Mouse (Mus musculus) gastrocnemius, adult 2 months (tissue): ENCODE measurements around the gene Ets2. TPM values are rescaled to one million over a fixed set of nuclear protein-coding genes. Genes with fewer than 3 reads are reported as not detected.
A peak's percentile ranks its signal among the peaks of the same experiment; 100 is the strongest.

Experiments
- DNase-seq: peaks from one replicate; pipeline ENCODE4 v3.0.0; 2022
- H3K27ac ChIP-seq: fragments of 200-600 bp; 2 replicates; pipeline ENCODE4 v1.8.1; 2022; ENCODE audit warnings: mild to moderate bottlenecking
- H3K4me3 ChIP-seq: fragments of 200-600 bp; 2 replicates; pipeline ENCODE4 v1.8.1; 2022; ENCODE audit warnings: mild to moderate bottlenecking, moderate library complexity
- CTCF ChIP-seq: fragments of 200-600 bp; IDR thresholded peaks from 2 replicates; pipeline ENCODE4 v1.8.1; 2022; ENCODE audit warnings: antibody characterized with exemption, mild to moderate bottlenecking, moderate library complexity
- intact Hi-C: fragments of 180-260 bp; cut with DNase I; formaldehyde crosslinking; loops from one replicate; pipeline ENCODE4 v1.15.1; 2025
- total RNA-seq, 2 experiments: library from RNA; stranded (reverse); gene quantifications; 2 replicates each; pipeline ENCODE4 v1.2.3; 2021

The Ets2 gene
- total RNA-seq, 2 experiments from 2014 or later, result 22.7 to 41.9 TPM

GRCm38 (mm10) chr16:95741915-95742739 lies 40.3 kb downstream of the Ets2 start:
- intact Hi-C loops, result loop anchor here (5.0 kb wide), 1 partner anchor 40 kb away; the partner anchor contains the start of gene Ets2
- no peak for DNase-seq
- no peak overlapping the region for H3K4me3 ChIP-seq
- no peak for TF ChIP-seq CTCF
- peak overlapping the region; percentile 69 for H3K27ac ChIP-seq

- Histone ChIP-seq H3K4me3 (no peak overlapping the region), H3K27ac (peak overlapping the region; percentile 69)
- intact Hi-C loops, result loop anchor here (5.0 kb wide), 1 partner anchor 40 kb away; the partner anchor contains the start of gene Ets2
- TF ChIP-seq CTCF, result no peak
- DNase-seq, result no peak
Measured at GRCm38 (mm10) chr16:95742740-95743030, 40.8 kb downstream of the Ets2 start.

- DNase-seq, result no peak
- intact Hi-C loops, result loop anchor here (5.0 kb wide), 1 partner anchor 41 kb away; the partner anchor contains the start of gene Ets2
- H3K4me3 ChIP-seq, result no peak overlapping the region
- no peak for TF ChIP-seq CTCF
- H3K27ac ChIP-seq, result peak overlapping the region; percentile 65; the same call in 1 of the 2 replicates
Measured at GRCm38 (mm10) chr16:95743104-95743503, 41.2 kb downstream of the Ets2 start.

- DNase-seq, result no peak
- no peak overlapping the region for H3K4me3 ChIP-seq
- peak overlapping the region; percentile 40 for H3K27ac ChIP-seq
- intact Hi-C loops, result loop anchor here (5.0 kb wide), 1 partner anchor 42 kb away; the partner anchor contains the start of gene Ets2
- TF ChIP-seq CTCF, result no peak
Measured at GRCm38 (mm10) chr16:95744771-95745170, 42.9 kb downstream of the Ets2 start.

- no peak for TF ChIP-seq CTCF
- no peak for DNase-seq
- intact Hi-C loops, result no loop called here
- peak overlapping the region; percentile 48 for H3K27ac ChIP-seq
- no peak overlapping the region for H3K4me3 ChIP-seq
Measured at GRCm38 (mm10) chr16:95745685-95746084, 43.8 kb downstream of the Ets2 start.

- no peak for TF ChIP-seq CTCF
- Histone ChIP-seq H3K4me3 (no peak overlapping the region), H3K27ac (peak overlapping the region; percentile 48)
- no peak for DNase-seq
- intact Hi-C loops, result no loop called here
Measured at GRCm38 (mm10) chr16:95746565-95746964, 44.7 kb downstream of the Ets2 start.

GRCm38 (mm10) chr16:95749291-95750103 lies 47.6 kb downstream of the Ets2 start:
- H3K27ac ChIP-seq, result peak overlapping the region; percentile 75
- intact Hi-C loops, result loop anchor here (5.0 kb wide), 1 partner anchor 108 kb away; no protein-coding TSS in a partner anchor

GRCm38 (mm10) chr16:95750211-95750629 lies 48.3 kb downstream of the Ets2 start:
- peak; percentile 43 for DNase-seq
- H3K27ac ChIP-seq, result peak overlapping the region; percentile 75
- no peak for TF ChIP-seq CTCF
- H3K4me3 ChIP-seq, result peak overlapping the region; percentile 11; the same call in 1 of the 2 replicates
- intact Hi-C loops, result loop anchor here (5.0 kb wide), 1 partner anchor 107 kb away; no protein-coding TSS in a partner anchor

More at GRCm38 (mm10) chr16:95749291-95750103, 47.6 kb downstream of the Ets2 start:
- no peak for TF ChIP-seq CTCF
- peak overlapping the region; percentile 11; the same call in 1 of the 2 replicates for H3K4me3 ChIP-seq
- DNase-seq, result no peak

- H3K27ac ChIP-seq, result peak overlapping the region; percentile 59
- TF ChIP-seq CTCF, result no peak
- no peak for DNase-seq
- intact Hi-C loops, result loop anchor here (5.0 kb wide), 1 partner anchor 105 kb away; no protein-coding TSS in a partner anchor
- H3K4me3 ChIP-seq, result no peak overlapping the region
Measured at GRCm38 (mm10) chr16:95752502-95752901, 50.6 kb downstream of the Ets2 start.

GRCm38 (mm10) chr16:95753295-95753694 lies 51.4 kb downstream of the Ets2 start:
- intact Hi-C loops, result loop anchor here (5.0 kb wide), 1 partner anchor 104 kb away; no protein-coding TSS in a partner anchor

GRCm38 (mm10) chr16:95759151-95759987 lies 57.5 kb downstream of the Ets2 start:
- intact Hi-C loops, result no loop called here
- no peak overlapping the region for H3K4me3 ChIP-seq
- no peak for TF ChIP-seq CTCF
- H3K27ac ChIP-seq, result peak overlapping the region; percentile 85
- no peak for DNase-seq

More at GRCm38 (mm10) chr16:95753295-95753694, 51.4 kb downstream of the Ets2 start:
- peak; percentile 39 for DNase-seq
- TF ChIP-seq CTCF, result no peak
- H3K4me3 ChIP-seq, result no peak overlapping the region
- H3K27ac ChIP-seq, result peak overlapping the region; percentile 59
